Mouse (Mus musculus) adrenal gland, adult (tissue): ENCODE results near the gene Lrrc7.

Source experiments
- DNase-seq, 2 experiments: peaks; one replicate each; pipeline ENCODE4 v3.0.0; 2022 to 2023; ENCODE audit warnings: low spot score in 1 of 2; ENCODE audit not compliant: inconsistent age in 2 of 2

Gene Lrrc7

GRCm38 (mm10) chr3:158561987-158562360 lies at the start of gene Lrrc7:
TSS of gene Lrrc7 (minus strand) at chr3:158562221.
- peak; percentile 11 to 67 for DNase-seq

GRCm38 (mm10) chr3:158607065-158607464 lies 45.0 kb upstream of the Lrrc7 start:
- DNase-seq, result no peak

GRCm38 (mm10) chr3:158605274-158605673 lies 43.3 kb upstream of the Lrrc7 start:
- no peak for DNase-seq

GRCm38 (mm10) chr3:158561256-158561986 lies 600 bp downstream of the Lrrc7 start:
- peak; percentile 7 to 32 for DNase-seq

GRCm38 (mm10) chr3:158560891-158561255 lies 1.1 kb downstream of the Lrrc7 start:
- peak in 1 of 2 experiments; percentile 20 for DNase-seq

- DNase-seq, result no peak
Observed at GRCm38 (mm10) chr3:158559691-158560650, 2.0 kb downstream of the Lrrc7 start.

GRCm38 (mm10) chr3:158559131-158559658 lies 2.8 kb downstream of the Lrrc7 start:
- no peak for DNase-seq

GRCm38 (mm10) chr3:158558631-158559030 lies 3.4 kb downstream of the Lrrc7 start:
- DNase-seq, result no peak

- no peak for DNase-seq
Observed at GRCm38 (mm10) chr3:158554280-158554679, 7.7 kb downstream of the Lrrc7 start.

GRCm38 (mm10) chr3:158552105-158552504 lies 9.9 kb downstream of the Lrrc7 start:
- no peak for DNase-seq

GRCm38 (mm10) chr3:158543481-158543880 lies 18.5 kb downstream of the Lrrc7 start:
- DNase-seq, result no peak

- no peak for DNase-seq
Observed at GRCm38 (mm10) chr3:158532859-158533258, 29.2 kb downstream of the Lrrc7 start.

GRCm38 (mm10) chr3:158528471-158528870 lies 33.5 kb downstream of the Lrrc7 start:
- no peak for DNase-seq

GRCm38 (mm10) chr3:158493730-158494129 lies 68.3 kb downstream of the Lrrc7 start:
- no peak for DNase-seq

GRCm38 (mm10) chr3:158479677-158480076 lies 82.3 kb downstream of the Lrrc7 start:
- DNase-seq, result no peak

- no peak for DNase-seq
Observed at GRCm38 (mm10) chr3:158400600-158400999, 161.4 kb downstream of the Lrrc7 start.

- DNase-seq, result no peak
Observed at GRCm38 (mm10) chr3:158391534-158391933, 170.5 kb downstream of the Lrrc7 start.

- DNase-seq, result no peak
Observed at GRCm38 (mm10) chr3:158388076-158388454, 174.0 kb downstream of the Lrrc7 start.

GRCm38 (mm10) chr3:158387413-158388075 lies 174.5 kb downstream of the Lrrc7 start:
- no peak for DNase-seq

GRCm38 (mm10) chr3:158386848-158387247 lies 175.2 kb downstream of the Lrrc7 start:
- no peak for DNase-seq

- peak; percentile 16 to 71 for DNase-seq
Observed at GRCm38 (mm10) chr3:158375885-158376284, 186.1 kb downstream of the Lrrc7 start.
